Mouse (Mus musculus) left cerebral cortex, adult 9 months (tissue): ENCODE measurements around the gene Pfdn5.

Experiments
- DNase-seq, 2 experiments: peaks; one replicate each; pipeline ENCODE4 v3.0.0; 2022; ENCODE audit warnings: low spot score in 2 of 2

The Pfdn5 gene

GRCm38 (mm10) chr15:102326022-102326576, at the start of gene Pfdn5:
TSS of gene Pfdn5 (plus strand) at chr15:102326116.
- peak in 1 of 2 experiments; percentile 85 for DNase-seq

- no peak for DNase-seq
Measured at GRCm38 (mm10) chr15:102278726-102279091, 47.2 kb upstream of the Pfdn5 start.

- peak in 1 of 2 experiments; percentile 80 for DNase-seq
Measured at GRCm38 (mm10) chr15:102279092-102279782, 46.7 kb upstream of the Pfdn5 start, which contains the start of gene Mfsd5. TSS of gene Mfsd5 (plus strand) at chr15:102279454.

- no peak for DNase-seq
Measured at GRCm38 (mm10) chr15:102279783-102280520, 46.0 kb upstream of the Pfdn5 start.

DNA sequence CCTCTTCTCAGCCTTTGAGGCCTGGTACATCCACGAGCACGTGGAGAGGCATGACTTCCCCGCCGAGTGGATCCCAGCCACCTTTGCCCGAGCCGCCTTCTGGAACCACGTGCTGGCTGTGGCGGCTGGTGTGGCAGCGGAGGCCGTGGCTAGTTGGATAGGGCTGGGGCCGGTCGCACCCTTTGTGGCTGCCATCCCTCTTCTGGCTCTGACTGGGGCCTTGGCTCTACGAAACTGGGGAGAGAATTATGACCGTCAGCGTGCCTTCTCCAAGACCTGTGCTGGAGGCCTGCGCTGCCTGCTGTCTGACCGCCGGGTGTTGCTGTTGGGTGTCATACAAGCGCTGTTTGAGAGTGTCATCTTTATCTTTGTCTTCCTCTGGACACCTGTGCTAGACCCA, 45.3 kb upstream of the Pfdn5 start:
- DNase-seq: no peak

- DNase-seq: no peak
Measured at GRCm38 (mm10) chr15:102282463-102283292, 43.2 kb upstream of the Pfdn5 start.

DNA sequence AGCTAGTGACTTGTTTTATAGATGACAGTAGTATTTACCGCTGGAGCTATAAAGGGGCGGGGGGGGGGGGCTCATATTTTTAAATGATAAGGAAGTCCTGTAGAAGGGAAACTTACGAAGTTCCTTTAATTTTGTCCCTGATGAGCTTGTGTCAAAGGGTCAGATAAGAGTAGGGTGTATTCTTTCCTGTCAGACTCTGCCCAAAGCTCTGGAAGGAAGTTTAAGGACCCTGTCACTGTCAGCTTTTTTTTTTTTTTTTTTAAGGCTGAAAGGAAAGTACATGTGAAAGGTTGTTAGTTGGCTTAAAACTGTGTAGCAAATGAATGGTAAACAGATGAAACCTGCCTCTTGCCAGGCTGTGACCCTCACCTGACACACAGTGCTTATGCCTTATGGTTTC, 42.3 kb upstream of the Pfdn5 start:
- no peak for DNase-seq

DNA sequence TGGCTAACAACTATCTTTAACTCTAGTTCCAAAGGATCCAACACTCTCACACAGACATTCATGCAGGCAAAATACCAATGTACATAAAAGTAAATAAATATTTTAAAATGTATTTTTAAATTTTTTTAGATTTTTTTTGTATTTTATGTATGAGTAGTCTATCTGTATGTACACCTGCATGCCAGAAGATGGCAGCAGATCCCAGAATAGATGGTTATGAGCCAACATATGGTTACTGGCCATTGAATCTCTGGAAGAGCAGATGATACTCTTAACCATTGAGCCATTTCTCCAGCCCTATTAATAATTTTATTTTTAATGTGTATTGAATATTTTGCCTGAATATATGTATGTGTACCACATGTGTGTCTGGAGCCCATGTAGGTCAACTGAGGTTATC, 38.5 kb upstream of the Pfdn5 start:
- no peak for DNase-seq

DNA sequence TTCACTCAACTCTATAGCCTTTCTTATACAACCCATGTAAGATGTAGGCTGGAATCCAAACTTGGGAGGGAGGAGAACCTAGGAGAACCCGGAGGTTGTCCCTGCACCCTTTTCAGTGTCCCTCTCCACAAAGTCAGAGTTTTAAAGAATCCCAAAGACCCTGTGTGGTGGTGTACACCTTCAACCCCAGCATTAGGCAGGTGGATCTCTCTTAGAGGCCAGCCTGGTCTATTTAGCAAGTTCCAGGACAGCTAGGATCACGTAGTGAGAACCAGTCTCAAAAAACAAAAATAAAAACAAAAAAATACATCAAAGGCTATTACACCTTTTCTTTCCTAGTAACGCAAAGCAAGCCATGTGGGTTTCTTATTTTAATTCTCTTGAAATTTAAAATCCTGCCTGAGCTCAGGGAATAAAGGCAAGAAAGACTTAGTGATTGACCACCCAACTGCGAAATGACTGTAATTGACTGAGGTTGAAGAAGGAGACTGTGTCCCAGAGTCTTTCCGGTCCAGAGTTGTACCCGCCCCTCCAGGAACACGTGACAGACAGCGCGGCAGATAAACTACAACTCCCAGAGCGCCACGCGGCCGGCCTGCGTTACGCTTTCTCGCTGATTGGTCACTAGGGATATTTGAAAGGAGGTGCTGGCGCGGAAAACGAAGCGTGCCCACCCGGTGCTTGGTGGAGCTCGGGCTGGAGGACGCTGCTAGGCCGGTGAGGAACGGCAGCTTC, 30.1 kb upstream of the Pfdn5 start, which contains the start of gene Espl1:
TSS of gene Espl1 (plus strand) at position 634 of the 735 bp plus-strand sequence.
- DNase-seq: peak; percentile 82 to 93

GRCm38 (mm10) chr15:102296368-102297006, 29.4 kb upstream of the Pfdn5 start:
- DNase-seq: no peak

DNA sequence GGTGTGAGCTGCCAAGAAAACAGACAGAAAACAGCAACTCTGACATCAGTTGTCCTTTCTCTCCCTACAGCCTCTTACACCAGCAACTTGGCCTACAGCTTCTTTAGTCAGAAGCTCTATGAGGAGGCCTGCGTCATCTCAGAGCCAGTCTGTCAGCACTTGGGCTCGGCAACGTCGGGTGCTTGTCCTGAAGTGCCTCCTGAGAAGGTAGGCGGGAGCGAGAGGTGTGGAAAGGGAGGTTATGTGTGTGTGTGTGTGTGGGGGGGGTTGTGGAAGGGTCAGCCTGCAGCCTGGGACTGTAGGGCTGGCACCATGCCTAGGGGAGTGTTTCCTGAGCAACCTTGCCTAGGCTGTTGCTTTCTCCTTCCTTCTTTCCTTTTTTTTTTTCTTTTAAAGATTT, 23.4 kb upstream of the Pfdn5 start:
- no peak for DNase-seq

- DNase-seq: no peak
Measured at GRCm38 (mm10) chr15:102308717-102309116, 17.2 kb upstream of the Pfdn5 start.

- no peak for DNase-seq
Measured at GRCm38 (mm10) chr15:102310074-102310845, 15.7 kb upstream of the Pfdn5 start.

- DNase-seq: no peak
Measured at GRCm38 (mm10) chr15:102311489-102311888, 14.4 kb upstream of the Pfdn5 start.

- DNase-seq: no peak
Measured at GRCm38 (mm10) chr15:102315292-102315691, 10.6 kb upstream of the Pfdn5 start.

- peak in 1 of 2 experiments; percentile 73 for DNase-seq
Measured at GRCm38 (mm10) chr15:102316263-102316662, 9.7 kb upstream of the Pfdn5 start.

- DNase-seq: no peak
Measured at GRCm38 (mm10) chr15:102324654-102325473, 1.1 kb upstream of the Pfdn5 start.

GRCm38 (mm10) chr15:102326892-102327291, 976 bp downstream of the Pfdn5 start:
- DNase-seq: no peak

DNA sequence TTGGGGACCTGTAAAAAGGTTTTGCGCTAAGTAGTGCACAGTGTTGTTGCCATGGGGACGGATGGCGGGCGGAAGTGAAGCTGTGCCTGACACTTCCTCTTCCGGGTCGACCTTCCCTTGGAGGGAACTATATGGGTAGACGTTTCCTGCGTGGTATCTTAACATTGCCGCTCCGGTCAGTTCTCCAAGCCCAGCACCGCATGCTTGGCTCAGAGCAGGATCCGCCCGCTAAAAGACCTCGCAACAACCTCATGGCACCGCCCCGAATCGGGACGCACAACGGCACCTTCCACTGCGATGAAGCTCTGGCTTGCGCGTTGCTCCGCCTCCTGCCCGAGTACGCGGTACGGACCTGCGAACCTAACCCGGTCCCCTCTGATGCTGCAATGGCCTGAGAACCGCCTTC, 5.7 kb downstream of the Pfdn5 start, which contains the start of gene Myg1:
TSS of gene Myg1 (plus strand) at position 100 of the 406 bp plus-strand sequence.
- DNase-seq: peak; percentile 64 to 85
